Mouse (Mus musculus) natural killer cell, adult 2 months (primary cell): Measurements from ENCODE around the gene Rffl.
A peak's percentile ranks its signal among the peaks of the same experiment; 100 is the strongest.
"Not testable (repeated sequence)": the region's sequence is repeated elsewhere in the genome, so short reads cannot be mapped to it uniquely, and the experiment has no call there.

Experiments
- DNase-seq, 2 experiments: peaks; one replicate each; pipeline ENCODE4 v3.0.0; 2022; ENCODE audit warnings: low spot score in 2 of 2

Gene Rffl

DNA sequence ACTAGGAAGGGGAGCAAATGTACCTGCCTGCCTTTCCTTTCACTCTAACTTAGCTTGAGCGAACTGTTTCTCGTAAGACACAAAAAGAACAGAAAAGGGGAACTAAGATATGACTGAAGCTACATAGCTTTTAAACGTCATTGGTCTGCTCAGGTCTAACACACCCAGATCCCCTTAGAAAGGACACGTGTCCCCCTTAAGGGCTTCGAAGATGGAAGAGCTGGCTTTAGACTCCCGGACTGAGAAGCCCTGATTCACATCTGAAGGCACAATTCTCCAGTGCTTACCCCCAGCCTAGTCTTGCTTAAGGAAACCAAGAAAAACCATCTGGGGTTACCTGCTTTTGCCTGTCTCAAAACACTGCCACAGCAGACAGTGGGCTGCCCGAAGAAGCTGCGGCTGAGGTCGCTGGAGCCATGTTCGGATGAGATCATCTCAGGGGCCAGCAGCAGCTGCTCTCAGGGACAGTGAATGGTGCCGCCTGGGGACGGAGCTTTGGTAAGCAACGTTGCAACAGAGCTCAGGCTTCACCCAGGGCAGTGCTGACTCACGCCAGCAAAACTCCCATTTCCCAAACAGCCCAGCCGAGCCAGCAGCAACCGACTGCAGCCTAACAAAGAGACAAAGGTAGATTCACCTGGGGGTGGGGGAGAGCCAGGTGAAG is 25.5 kb downstream of the Rffl start:
- DNase-seq = peak; percentile 16 to 32

DNA sequence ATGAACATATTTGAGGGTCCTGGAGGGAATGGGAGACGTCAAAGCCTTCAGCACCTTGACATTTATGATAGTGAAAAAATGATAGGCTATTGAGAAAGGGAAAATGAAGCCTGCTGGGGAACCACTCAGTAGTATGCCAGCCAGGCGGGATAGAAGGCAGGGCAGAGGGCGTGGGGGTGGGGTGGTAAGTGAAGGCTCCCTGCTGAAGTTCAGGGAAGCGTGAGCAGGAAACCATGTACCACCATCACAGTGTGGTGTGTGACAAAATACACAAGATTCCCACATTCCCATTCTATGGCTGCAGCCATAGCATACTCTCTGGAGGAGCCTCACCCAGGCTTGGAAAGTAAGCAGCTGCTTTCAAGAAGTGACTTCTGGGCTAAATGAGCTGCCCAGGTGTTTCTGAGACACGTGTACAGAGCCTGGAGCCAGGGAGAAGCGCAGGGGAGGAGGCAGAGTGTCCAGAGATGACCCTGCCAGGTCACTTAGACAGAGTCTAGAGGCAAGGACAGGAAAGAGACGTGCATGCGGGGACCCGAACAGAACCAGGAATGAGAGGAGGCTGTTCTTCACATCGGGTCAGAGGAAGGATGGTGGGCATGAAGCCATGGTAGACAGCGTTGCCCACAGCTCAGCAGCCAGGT is 26.1 kb downstream of the Rffl start:
- DNase-seq = no peak

DNA sequence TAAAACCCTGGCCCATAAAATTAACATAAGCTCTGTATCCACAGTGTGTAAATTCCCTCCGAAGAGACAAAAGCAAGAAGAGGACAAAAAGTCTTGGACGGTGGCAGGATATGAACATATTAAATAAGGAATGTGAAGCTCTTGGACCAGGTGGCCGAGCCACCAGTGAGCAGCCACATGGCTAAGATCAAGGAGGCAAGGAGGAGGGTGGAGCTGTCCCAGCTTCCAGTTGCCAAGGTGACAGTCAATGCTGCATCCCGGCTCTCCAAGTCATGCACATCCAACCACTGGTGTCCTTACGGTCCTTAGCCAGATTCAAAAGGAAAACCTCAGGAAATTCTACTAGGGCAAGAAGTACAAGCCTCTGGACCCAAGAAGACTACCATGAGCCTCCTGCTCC is 32.5 kb downstream of the Rffl start:
- no peak for DNase-seq

DNA sequence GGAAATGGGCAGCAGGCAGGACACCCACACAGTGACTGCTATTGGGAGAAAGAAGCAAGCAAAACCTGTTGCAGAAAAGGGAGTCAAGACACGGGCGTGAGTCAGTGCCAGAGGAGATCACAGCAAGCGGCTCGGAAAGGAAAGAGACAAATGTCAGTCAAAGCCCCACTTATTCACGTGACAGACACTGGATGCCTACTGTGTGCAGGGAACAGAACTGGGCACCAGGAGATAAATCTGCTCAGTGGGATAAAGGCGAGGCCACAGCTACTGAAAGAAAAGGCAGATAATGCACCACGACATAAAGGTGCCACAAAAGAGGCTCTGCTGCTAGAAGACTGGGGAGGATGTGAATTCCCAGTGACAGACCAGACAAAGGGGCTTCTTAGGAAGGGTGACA is 33.2 kb downstream of the Rffl start:
- no peak for DNase-seq

DNA sequence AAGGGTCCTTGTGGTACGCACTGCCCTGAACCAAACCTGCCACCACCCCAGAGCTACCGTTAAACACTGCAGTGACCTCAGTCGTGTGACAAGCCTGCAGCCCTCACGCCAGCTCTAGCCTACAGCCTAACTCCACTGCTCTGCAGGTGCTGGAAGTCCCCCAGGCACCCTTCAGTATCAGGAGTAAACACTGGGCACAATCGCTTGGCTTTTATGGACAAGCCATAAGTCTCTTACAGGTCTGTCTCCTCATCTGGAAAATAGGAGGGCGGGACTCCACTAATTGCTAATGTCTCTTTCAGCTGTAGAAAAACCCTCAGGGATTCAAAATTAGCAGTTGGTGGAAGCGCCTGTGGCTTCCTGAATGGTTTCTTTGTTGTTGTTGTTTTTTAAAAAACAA is 33.8 kb downstream of the Rffl start:
- no peak for DNase-seq

DNA sequence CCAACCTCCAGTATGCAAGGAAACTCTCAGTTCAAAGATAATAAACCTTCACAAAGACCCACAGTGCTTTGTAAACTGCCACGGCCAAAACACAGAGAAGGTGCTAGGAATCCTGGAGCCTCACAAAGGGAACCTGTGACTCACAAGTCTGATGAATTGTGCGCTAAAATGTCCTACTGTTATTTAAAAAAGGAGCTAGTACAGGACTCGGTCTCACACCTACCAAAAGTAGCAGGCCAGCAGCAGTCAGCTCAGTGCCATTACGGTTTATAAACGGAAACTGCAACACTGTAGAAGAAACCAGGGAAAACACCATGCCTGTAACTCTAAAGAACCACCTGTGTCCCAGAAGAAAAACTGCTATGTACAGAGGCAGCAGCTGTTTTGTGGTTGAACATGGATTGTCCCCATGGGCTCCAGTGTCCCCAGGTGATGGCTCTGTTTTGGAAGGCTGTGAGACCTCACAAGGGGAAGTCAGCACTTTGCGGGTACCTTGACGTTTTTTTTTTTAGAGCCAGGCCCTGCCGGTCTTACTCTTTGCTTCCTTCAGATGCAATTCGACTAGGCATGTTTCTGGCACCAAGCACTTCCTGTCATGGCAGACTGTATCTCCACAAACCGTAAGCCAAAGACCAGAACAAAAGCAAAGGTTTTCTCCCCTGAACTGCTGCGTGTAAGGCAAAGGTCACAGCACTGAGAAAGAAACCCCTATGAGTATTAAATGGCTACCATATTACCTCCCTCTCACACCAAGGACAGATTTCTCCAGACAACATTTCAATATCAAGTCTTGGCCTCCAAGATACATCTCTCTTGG is 35.2 kb downstream of the Rffl start:
- no peak for DNase-seq

DNA sequence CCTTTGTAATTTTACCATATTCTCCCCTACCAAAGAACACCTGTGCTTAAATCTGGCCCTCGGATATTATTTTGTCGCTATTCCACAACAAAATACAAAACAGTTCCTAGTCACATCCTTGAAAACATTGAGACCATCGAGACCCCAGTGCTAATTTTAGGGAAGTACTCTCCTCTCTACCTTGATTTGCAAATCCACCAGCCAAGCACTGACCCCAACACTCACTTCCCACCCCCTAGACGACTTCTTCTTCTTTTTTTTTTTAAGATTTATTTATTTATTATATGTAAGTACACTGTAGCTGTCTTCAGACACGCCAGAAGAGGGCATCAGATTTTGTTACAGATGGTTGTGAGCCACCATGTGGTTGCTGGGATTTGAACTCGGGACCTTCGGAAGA is 36.7 kb downstream of the Rffl start:
- not testable (repeated sequence) for DNase-seq

DNA sequence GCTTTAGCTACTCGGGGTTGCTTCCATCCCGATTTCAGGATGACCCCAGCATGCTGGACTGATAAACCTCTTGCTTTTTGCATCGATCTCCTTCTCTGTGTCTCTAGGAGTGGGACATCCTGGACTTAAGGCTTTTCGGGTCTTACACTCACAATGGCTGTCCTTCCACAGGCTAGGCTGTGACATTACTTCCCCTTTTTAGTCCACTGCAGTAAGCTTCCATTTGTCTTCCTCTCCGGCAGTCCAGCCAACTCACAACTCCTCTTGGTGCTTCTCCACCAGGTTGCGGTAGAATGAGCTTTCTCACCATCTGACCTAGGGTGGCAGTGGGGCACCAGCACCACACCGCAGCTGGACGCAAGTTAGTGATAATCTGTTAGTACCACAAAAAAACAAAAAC is 37.1 kb downstream of the Rffl start:
- DNase-seq = no peak

DNA sequence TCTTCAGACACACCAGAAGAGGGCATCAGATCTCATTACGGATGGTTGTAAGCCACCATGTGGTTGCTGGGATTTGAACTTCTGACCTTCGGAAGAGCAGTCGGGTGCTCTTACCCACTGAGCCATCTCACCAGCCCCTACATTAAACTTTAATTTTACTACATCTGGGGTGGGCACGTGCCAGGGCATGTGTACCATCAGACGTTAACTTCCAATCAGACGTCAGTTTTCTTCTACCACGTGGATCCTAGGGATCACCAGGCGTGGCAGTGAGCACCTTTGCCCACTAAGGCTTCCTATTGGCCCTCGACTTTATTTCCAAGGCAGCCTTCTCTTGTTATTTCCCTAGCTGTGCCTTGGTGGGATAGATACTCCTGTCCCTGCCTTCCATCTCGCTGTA is 38.6 kb downstream of the Rffl start:
- not testable (repeated sequence) for DNase-seq

DNA sequence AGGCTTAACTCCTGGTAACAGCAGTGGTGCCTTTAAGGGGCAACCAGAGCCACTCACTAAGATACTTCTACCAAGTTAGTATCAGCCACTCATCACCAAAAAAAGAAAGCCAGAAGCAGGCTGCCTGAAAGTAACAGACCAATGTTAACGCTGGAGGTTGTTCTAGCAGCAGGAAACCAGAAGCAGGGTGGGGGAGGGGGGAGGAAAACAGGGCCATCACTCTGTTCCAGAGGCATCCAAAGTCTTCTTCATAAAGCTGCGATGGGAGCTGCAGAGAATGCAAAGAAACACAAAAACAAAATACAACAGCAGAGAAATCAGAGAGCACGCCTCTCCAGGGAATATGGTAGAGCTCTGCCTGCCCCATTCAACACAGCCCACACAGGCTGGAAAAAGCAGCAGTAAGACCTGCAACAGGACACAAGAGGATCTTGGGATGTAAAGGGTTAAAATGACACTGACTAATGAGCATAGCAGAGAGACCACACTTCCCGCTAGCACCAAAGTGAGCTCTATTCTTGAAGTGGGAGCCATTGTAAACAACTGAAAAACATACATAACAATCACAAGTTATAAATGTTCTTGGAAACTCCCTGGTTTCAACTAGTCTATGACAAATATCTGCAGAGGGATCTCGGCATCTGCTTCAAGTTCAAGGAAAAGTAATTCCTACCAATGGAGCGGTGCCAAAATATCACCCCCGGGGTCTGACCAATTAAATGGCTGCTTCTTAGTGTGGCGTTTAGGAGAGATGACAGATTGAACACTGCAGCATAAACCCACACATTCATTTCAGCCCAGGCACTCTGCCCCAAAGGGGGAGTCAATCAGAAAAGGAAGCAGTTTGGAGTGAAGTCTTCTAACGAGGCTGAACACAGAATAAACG is 39.8 kb downstream of the Rffl start:
- DNase-seq = no peak

DNA sequence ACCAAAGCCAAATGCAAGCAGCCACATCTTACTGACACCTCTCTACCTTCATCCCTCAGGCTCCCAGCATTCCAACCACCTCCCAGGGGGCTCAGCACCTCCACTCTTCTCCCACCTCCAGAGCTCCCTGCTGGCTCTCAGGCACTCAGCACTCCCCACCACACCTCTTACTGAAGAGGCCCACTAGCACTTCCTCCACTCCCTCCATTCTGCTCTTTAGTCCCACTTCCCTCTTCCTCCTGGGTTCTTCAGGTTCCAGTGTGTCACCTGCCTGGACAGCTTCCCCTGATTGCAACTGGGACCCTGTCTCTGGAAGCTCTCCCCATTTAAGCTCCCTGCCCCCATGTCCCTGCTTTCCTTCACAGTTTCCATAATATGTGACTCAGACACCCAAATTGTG is 44.2 kb downstream of the Rffl start:
- no peak for DNase-seq

DNA sequence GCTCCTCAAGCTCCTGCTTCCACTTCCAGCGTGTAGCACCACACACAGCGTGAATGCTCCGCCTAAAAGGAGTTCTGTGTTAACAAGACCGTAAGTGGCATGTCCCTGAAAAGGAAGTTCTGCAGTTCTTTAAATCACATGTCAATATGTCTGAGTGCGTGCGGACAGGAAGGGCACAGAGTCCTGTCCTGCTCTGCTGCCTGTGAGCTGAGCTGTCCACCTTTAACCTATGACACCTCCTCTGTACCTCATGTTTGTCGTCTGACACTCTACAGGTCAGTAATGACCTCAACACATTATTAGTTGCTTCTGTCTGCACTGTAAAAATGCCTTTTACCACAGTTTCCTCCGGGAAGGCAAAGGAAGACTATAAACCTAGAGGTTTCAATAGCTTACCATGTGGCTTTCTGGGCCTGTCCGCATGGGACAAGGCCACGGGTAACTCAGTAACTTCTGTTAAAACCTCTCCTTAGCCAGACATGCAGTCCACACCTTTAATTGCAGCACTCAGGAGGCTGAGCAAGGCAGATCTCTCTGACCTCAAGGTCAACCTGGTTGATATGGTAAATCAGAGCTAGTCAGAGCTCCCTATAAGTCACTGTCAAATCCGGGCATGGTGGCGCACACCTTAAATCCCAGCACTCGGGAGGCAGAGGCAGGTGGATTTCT is 50.1 kb downstream of the Rffl start:
- DNase-seq = no peak

DNA sequence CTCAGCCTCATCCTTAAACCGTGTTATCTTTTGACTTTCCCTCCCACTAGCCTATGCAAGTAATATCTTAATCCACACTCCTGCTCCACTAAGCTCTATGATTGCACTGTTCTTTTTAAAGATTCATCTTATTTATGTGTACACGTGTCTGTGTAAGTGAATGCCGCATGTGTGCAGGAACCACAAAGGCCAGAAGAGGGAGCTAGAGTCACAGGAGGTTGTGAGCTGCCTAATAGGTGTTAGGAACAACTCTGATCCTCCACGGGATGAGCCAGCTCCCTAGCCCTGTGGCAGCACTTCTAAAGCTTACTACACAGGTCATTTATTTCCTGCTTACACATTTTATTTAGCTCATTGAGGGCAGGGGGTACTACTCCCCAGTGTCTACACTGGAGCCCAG is 51.7 kb downstream of the Rffl start:
- peak; percentile 22 to 37 for DNase-seq

DNA sequence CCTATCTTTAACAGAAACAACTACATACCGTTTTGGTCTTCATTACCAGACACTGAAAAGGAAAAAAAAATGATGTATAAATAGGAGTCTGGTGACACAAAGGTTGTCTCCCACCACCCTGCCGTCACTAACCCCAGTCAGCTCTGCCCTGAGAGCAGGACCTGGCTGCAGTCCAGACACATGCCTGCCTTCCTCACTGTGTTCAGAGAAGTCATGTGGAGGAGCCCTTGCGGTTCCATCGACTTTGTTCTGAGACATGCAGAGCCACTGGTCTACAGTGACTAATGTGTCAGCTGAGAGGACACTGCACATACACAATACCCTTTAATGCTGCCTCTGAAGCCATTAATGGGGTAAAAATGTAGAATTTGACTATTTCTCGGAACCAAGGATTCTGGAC is 62.5 kb downstream of the Rffl start:
- DNase-seq = no peak

DNA sequence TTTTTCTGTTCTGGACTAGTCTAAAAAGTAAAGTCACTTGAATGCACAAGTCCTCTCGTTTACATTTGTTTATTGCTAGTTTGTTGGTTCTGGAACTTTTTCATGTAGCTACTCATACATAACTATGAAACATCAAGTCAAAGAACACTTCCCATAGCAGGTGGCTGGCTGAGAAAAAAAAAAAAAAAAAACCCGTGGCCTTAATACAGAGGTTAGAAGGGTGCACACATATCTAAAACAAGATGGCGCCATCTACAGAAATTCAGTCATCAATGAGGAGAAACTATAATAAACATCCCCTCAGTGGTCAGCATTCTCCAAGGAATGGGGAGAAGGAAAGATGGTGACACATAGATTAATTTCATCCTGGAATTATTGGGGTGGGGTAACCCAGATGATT is 63.6 kb downstream of the Rffl start:
- no peak for DNase-seq

DNA sequence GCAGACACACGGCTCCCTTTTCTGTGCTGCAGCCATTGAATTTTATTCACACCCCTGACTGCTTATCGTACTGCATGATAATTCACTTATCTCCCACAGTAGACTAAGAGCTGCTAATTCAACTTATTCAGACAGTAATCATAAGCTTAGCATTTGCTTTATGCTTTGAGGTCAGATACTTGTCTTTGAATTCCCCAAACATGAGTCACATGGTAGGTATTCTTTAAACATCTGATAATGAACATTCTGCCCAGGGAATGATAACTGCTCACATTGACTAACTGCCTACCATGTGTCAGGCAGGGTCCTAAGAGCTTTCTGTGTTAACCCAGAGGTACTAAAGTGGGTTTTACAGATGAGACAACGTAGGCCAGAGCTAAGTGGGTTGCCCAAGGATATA is 64.4 kb downstream of the Rffl start:
- DNase-seq = no peak

DNA sequence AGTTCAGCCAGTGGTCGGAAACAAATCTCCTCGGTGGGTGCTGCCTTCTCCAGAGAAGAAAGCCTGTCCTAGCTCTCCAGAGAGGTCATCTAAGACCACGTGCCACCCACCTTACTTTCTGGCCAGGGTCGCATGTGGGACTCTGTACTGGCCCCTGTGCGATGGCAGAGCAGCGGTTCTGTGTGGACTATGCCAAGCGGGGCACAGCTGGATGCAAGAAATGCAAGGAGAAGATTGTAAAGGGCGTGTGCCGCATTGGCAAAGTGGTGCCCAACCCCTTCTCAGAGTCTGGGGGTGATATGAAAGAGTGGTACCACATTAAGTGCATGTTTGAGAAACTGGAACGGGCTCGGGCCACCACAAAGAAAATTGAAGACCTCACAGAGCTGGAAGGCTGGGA is 87.6 kb downstream of the Rffl start:
- DNase-seq = no peak

DNA sequence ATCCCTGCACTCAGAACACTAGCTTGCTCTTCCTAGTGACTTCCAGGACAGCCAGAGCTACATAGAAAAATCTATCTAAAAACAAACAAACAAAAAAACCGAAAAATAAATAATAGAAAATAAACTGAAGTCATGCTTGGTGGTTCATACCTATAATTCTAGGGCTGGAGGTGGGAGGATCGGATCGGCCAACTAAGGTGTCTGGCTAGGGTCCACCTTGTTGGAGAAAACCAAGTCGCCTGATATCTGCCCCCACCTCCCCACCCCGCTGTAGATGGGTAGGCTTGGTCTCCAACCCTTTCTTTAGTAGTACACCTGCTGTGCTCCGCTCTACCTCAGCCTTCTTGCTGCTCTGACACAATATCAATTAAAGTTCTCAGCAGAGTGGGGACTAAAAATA is 88.8 kb downstream of the Rffl start:
- no peak for DNase-seq

DNA sequence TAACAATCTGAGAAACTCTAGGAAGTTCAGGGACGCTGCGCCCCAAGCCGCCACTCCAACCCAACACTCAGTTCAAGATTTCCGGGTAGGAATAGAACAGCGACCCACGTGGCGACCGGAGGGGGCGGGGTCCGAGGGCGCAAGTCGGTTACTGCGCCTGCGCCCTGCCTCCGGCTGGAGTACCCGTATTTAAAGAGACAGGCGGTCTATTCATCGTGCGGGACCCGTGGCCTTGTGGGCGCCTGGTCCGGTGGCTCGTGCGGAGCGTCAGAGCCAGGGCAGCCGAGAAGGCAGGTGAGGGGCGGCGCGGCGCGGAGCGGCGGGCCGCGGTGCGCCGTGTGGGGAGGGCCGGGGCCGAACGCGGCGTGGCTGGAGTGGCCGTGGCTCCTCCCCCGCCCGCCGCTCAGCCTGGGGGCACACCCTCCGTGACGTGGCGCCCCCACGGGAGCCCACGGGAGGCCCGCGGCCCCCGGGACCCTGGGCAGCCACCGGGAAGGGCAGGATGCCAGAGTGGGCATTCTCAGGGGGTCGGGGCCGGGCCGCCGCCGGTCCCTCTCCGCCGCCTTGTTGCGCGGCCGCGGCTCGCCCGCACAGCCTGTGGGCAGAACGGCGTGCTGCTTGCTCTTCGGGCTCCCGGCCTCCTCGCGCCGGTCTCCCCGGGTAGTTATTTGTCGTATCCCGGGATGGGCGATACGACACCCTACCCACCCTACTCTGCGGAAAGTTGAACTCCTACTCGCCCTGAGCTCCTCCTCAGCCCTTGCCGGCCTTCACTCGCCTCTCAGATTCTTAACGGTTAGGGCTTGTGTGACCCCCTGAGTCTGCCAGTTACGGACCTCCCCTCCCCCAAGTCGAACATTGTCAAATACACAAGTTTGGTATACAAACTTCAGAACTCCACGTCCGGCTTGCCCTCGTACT is 89.8 kb downstream of the Rffl start, which contains the start of gene Lig3:
Gene Lig3 (plus strand): TSS at position 126 of the 921 bp plus-strand sequence.
- peak; percentile 90 to 92 for DNase-seq

DNA sequence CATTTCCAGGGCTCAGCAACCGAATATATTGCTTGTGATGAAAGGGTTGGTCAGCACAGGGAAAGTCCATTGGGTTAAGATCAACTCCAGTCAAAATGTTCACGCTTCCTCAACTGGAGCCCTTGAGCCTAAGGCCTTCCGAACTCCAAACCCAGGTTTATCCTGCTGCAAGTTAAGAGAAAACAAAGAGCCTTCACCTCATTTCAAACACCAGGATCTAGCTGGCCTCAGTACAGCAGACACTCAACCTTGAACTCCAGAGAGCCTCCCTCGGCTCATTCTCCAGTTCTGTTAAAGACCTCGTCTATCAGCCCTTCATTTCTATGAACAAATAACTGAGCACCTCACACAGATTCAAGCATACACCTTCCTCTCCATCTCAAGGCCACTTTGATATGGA is 90.9 kb downstream of the Rffl start:
- no peak for DNase-seq
